Mouse (Mus musculus): ENCODE data around the gene Fam24b. TPM values are rescaled to one million over a fixed set of nuclear protein-coding genes. Genes with fewer than 3 reads are reported as not detected.

Gene Fam24b
- polyA plus RNA-seq, 1 experiment: 0.62 TPM

- TF ChIP-seq CTCF (IDR thresholded peaks at IDR 0.05; ENCODE audit: insufficient read depth, low read length): no peak
- TF ChIP-seq POLR2A (IDR thresholded peaks at IDR 0.05; ENCODE audit: borderline replicate concordance, extremely low read depth, low read depth, low read length): no peak
- Histone ChIP-seq H3K4me3 (replicated peaks; ENCODE audit: extremely low read depth, low read depth, low read length) (no peak overlapping the region), H3K4me1 (ENCODE audit: control insufficient read depth, insufficient read depth, low read length) (no peaks in the 10 kb centered on the region)
- 53% methylated on average over 8 of the region's 8 CpGs for WGBS
- peak; percentile 7 for DNase-seq
Measured at GRCm38 (mm10) chr7:131303340-131303739, 26.0 kb downstream of the Fam24b start.

DNA sequence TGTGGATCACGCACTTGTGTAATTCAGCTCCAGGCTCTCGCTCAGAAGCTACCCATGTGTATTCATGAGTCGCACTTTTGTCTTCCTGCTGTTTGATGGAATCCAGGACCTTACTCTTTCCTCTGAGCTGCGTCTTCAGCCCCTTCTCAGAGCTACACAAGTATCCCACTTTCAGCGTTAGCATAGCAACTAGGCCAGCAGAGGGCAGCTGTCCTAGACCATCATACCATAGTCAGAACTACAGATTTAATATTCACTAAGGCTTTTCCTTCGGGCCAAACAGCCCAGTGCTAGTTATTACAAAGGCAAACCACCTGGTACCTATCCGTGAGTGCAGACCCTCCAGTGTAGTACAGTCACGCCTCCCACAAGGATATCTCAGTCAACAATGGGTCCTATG is 32.2 kb downstream of the Fam24b start:
- H3K4me3 ChIP-seq (replicated peaks; ENCODE audit: extremely low read depth, low read depth, low read length): no peak overlapping the region
- TF ChIP-seq POLR2A (IDR thresholded peaks at IDR 0.05; ENCODE audit: borderline replicate concordance, extremely low read depth, low read depth, low read length) (no peak), CTCF (IDR thresholded peaks at IDR 0.05; ENCODE audit: insufficient read depth, low read length) (no peak)
- 71% methylated on average over 8 of the region's 8 CpGs for WGBS
- no peaks in the 10 kb centered on the region for H3K4me1 ChIP-seq (ENCODE audit: control insufficient read depth, insufficient read depth, low read length)
- DNase-seq: no peak

Other genes with a start within 250 kb of the Fam24b start
- gene 4933402N03Rik, start 183.2 kb downstream of the Fam24b start, polyA plus RNA-seq (2012; rRNA removed): not detected in 2 replicates
- gene 5430419D17Rik, start 155.1 kb downstream of the Fam24b start, polyA plus RNA-seq (2012; rRNA removed): 0.03 and 0.11 TPM in 2 replicates
- not detected in 2 replicates for gene Cuzd1, start 7.2 kb downstream of the Fam24b start, polyA plus RNA-seq (2012; rRNA removed)
- not detected in 2 replicates for gene Fam24a, start 4.3 kb upstream of the Fam24b start, polyA plus RNA-seq (2012; rRNA removed)
- gene 2310057M21Rik, start 33.2 kb upstream of the Fam24b start, polyA plus RNA-seq (2012; rRNA removed): 4.0 and 5.2 TPM in 2 replicates
- gene Pstk, start 41.6 kb upstream of the Fam24b start, polyA plus RNA-seq (2012; rRNA removed): 28.7 and 35.0 TPM in 2 replicates
- gene Ikzf5, start 81.0 kb upstream of the Fam24b start, polyA plus RNA-seq (2012; rRNA removed): 12.4 and 13.3 TPM in 2 replicates
- 9.3 and 14.6 TPM in 2 replicates for gene Acadsb, start 81.1 kb upstream of the Fam24b start, polyA plus RNA-seq (2012; rRNA removed)
- gene Hmx3, start 213.4 kb upstream of the Fam24b start, polyA plus RNA-seq (2012; rRNA removed): not detected in 2 replicates
- not detected in 2 replicates for gene Hmx2, start 219.3 kb upstream of the Fam24b start, polyA plus RNA-seq (2012; rRNA removed)
- 52.4 and 71.6 TPM in 2 replicates for gene Bub3, start 230.7 kb upstream of the Fam24b start, polyA plus RNA-seq (2012; rRNA removed)